Mouse (Mus musculus) heart, embryonic 16.5 days (tissue): ENCODE data around the gene Cables2. TPM values are rescaled to one million over a fixed set of nuclear protein-coding genes. Genes with fewer than 3 reads are reported as not detected.

ENCODE experiments used
- ATAC-seq: fragments of 200-750 bp; cut with Nextera tagmentation; replicated peaks from 2 replicates; pipeline ENCODE4 v1.8.0; 2017; ENCODE audit warnings: moderate number of reproducible peaks; ENCODE audit not compliant: insufficient read depth, low FRiP score; ENCODE audit errors: extremely low read depth
- H3K27ac ChIP-seq: fragments of 300-500 bp; sonication (generic); 2 replicates; pipeline ENCODE4 v1.5.1; 2014; ENCODE audit warnings: mild to moderate bottlenecking, low read length, control low read depth, moderate library complexity
- H3K27me3 ChIP-seq: fragments of 300-500 bp; sonication (generic); 2 replicates; pipeline ENCODE4 v1.6.1; 2014; ENCODE audit warnings: low read length, mixed read lengths; ENCODE audit not compliant: control insufficient read depth, insufficient read depth
- H3K36me3 ChIP-seq: fragments of 300-500 bp; sonication (generic); 2 replicates; pipeline ENCODE4 v1.6.1; 2014; ENCODE audit not compliant: control insufficient read depth, insufficient read depth
- H3K4me1 ChIP-seq: fragments of 300-500 bp; sonication (generic); 2 replicates; pipeline ENCODE4 v1.6.1; 2014; ENCODE audit warnings: low read length, mixed read lengths; ENCODE audit not compliant: control insufficient read depth, insufficient read depth
- H3K4me2 ChIP-seq: fragments of 300-500 bp; sonication (generic); 2 replicates; pipeline ENCODE4 v1.6.1; 2014; ENCODE audit warnings: low read depth, mild to moderate bottlenecking, control low read depth, low read length
- H3K4me3 ChIP-seq: fragments of 300-500 bp; sonication (generic); 2 replicates; pipeline ENCODE4 v1.5.1; 2014; ENCODE audit warnings: mild to moderate bottlenecking, control low read depth, low read length
- H3K9ac ChIP-seq: fragments of 300-500 bp; sonication (generic); 2 replicates; pipeline ENCODE4 v1.6.1; 2014; ENCODE audit warnings: low read length, control low read depth
- H3K9me3 ChIP-seq: fragments of 300-500 bp; sonication (generic); replicated peaks from 2 replicates; pipeline ENCODE4 v1.6.1; 2016; ENCODE audit warnings: low read length; ENCODE audit not compliant: control insufficient read depth
- WGBS: fragments of 180-500 bp; shearing (Covaris S2); extraction: QIAGEN DNeasy Blood & Tissue Kit; methylation state at CpG from one replicate; pipeline ENCODE4 v1.1.7; 2014; 5-methylcytosine and 5-hydroxymethylcytosine counted together
- polyA plus RNA-seq: library from polyadenylated mRNA; unstranded; fragments of >200 nt; fragmentation: Nextera tagmentation; extraction: Ambion mirVana; gene quantifications from 2 replicates; pipeline ENCODE4 v1.2.1, GENCODE M21; 2015

Cables2 gene
- polyA plus RNA-seq, 1 experiment from 2014 or later: 6.1 TPM

DNA sequence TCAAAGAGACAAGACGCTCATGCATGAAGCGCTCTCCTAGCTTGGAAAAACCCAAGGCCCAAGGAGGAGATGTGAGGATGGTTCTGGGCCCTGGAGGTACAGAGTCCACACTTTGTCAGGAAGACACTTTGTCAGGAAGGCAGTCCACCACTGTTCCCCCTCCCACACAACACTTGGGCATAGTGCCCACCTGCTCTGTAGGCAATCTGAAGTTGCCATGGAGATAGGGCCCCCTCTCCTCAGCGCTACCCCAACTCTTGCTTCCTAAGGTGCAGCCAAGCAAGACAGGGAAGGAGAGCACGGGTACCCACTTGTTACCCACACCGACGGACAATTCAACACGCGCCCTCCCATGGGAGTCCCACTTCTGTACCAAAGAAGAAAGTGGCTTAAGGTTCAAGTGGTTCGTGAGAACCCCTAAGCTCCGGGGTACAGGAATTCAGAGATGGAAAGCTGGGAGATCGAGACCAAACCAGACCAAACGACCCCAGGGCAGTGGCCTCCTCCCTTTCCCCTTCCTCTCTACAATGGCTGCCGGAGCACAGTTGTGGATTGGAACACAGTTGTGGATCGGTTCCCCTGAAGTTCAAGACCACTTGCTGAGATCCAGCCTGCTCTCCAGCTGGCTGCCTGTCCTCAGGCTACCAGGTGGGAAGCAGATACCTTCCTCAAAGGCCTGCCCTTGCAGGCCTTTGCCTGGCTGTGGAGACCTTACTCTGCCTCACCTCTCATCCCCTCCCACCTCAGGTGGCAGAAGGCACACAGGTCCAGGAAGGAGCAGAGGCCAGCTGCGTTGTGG is 54.0 kb downstream of the Cables2 start:
- peaks cover 62% of the 10 kb centered on the region for H3K4me1 ChIP-seq
- 79% methylated on average over 15 of the region's 15 CpGs for WGBS
- no peak for ATAC-seq

DNA sequence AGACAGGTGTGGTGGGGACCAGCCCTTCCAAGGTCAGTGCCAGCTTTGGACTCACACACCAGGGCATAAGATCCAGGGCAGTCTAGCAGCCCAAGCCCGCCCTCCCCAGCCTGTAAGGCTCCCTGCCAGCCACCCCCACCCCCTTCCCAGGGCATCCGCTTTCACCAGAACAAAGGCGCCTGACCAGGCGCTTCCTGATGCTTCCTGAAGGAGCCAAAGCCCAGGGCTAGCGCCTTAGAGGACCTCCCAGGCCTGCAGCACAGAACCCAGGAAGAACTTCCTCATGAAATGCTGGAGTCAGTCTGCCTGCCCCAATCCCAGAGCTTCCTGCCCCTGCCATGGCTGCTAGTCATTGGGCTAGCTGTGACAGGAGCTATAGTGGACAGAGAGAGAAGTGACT is 54.6 kb downstream of the Cables2 start:
- Histone ChIP-seq H3K4me1 (peaks cover 64% of the 10 kb centered on the region), H3K9ac (peak overlapping the region; percentile 38)

More for the DNA sequence above, 54.0 kb downstream of the Cables2 start:
- no peaks in the 10 kb centered on the region for H3K27me3 ChIP-seq
- no peak overlapping the region for H3K4me2 ChIP-seq
- H3K4me3 ChIP-seq: no peak overlapping the region
- no peaks in the 10 kb centered on the region for H3K9me3 ChIP-seq
- peak overlapping the region; percentile 38 for H3K9ac ChIP-seq
- H3K27ac ChIP-seq: peak overlapping the region; percentile 68
- H3K36me3 ChIP-seq: no peaks in the 10 kb centered on the region; the same call in 1 of the 2 replicates

DNA sequence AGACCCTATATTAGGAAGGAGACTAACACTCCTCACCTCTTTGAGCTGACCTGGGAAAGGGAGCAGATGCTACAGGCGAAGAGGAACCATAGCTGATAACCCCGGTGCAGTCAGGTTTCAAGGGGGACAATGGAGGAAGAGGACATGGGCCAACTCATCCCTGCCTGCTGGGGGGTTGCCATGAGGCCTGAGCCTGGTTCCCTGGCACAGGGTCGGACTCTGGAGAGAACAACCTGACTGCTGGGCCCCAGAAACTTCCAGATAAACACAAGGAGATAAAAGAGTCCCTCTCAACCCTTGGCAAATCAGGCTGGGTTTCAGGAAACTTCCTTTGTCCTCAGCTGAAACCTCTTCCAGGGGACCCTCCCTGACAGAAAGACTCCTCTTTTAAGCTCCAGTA is 55.1 kb downstream of the Cables2 start:
- no peak for ATAC-seq
- WGBS: 49% methylated on average over 3 of the region's 3 CpGs

More for the DNA sequence above, 54.6 kb downstream of the Cables2 start:
- Histone ChIP-seq H3K27me3 (no peaks in the 10 kb centered on the region), H3K36me3 (no peaks in the 10 kb centered on the region; the same call in 1 of the 2 replicates), H3K9me3 (no peaks in the 10 kb centered on the region), H3K4me3 (no peak overlapping the region), H3K4me2 (no peak overlapping the region), H3K27ac (peak overlapping the region; percentile 68)
- ATAC-seq: no peak
- WGBS: 40% methylated on average over 5 of the region's 5 CpGs

DNA sequence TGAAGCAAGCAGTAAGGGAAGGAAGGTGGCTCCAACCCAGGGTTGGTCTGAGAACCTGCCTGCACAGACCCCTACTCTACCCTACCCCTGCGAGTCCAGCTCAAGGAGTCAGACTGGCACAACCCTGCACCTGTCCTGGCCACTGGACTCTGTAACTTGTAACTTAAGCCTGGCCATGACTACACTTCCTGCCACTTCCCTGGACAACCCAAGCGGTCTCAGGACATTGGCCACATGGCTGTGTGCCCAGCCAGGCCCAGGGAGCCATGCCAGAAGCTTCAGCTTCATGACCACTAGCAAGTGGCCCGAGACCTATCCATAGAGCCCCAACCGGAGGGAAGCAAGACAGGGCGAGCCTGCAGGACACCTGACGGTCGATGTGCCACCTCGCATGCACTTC is 55.7 kb downstream of the Cables2 start:
- Histone ChIP-seq H3K9ac (no peak overlapping the region), H3K4me1 (peaks cover 58% of the 10 kb centered on the region), H3K36me3 (no peaks in the 10 kb centered on the region; the same call in 1 of the 2 replicates), H3K27ac (no peak overlapping the region), H3K9me3 (no peaks in the 10 kb centered on the region), H3K4me2 (no peak overlapping the region), H3K27me3 (no peaks in the 10 kb centered on the region), H3K4me3 (no peak overlapping the region)
- WGBS: 75% methylated on average over 8 of the region's 8 CpGs
- no peak for ATAC-seq

More for the DNA sequence above, 55.1 kb downstream of the Cables2 start:
- peaks cover 64% of the 10 kb centered on the region for H3K4me1 ChIP-seq
- no peak overlapping the region for H3K4me2 ChIP-seq
- peak overlapping the region; percentile 68 for H3K27ac ChIP-seq
- H3K27me3 ChIP-seq: no peaks in the 10 kb centered on the region
- H3K9ac ChIP-seq: peak overlapping the region; percentile 38
- no peak overlapping the region for H3K4me3 ChIP-seq
- no peaks in the 10 kb centered on the region for H3K9me3 ChIP-seq
- no peaks in the 10 kb centered on the region; the same call in 1 of the 2 replicates for H3K36me3 ChIP-seq

DNA sequence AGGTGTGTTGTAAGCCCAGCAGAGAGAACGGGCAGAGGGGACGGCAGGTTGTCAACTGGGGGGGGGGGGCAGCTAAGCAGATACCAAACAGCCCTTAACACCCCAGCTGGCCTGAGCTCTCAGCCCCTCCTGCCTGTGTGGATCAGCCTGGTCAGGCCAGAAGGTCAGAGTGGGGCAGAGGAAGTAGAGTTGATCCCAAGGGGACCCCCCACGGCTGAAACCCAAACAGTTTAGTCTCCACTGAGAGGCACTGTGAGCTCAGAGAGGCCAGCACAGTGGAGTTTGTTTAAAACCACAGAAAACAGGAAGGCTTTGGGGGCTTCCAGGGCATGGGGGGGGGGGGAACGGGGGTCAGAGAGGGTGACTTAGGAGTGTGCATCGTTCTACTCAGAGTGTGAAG is 56.4 kb downstream of the Cables2 start:
- no peaks in the 10 kb centered on the region for H3K27me3 ChIP-seq
- peaks cover 51% of the 10 kb centered on the region for H3K4me1 ChIP-seq
- H3K4me2 ChIP-seq: no peak overlapping the region
- H3K9ac ChIP-seq: 0 out of 2 replicates have a peak overlapping the region, but pooled peaks have one; percentile 13
- peaks cover 3% of the 10 kb centered on the region for H3K9me3 ChIP-seq
- H3K36me3 ChIP-seq: no peaks in the 10 kb centered on the region; the same call in 1 of the 2 replicates
- H3K27ac ChIP-seq: no peak overlapping the region
- no peak overlapping the region for H3K4me3 ChIP-seq
- WGBS: 54% methylated on average over 5 of the region's 5 CpGs
- ATAC-seq: no peak

DNA sequence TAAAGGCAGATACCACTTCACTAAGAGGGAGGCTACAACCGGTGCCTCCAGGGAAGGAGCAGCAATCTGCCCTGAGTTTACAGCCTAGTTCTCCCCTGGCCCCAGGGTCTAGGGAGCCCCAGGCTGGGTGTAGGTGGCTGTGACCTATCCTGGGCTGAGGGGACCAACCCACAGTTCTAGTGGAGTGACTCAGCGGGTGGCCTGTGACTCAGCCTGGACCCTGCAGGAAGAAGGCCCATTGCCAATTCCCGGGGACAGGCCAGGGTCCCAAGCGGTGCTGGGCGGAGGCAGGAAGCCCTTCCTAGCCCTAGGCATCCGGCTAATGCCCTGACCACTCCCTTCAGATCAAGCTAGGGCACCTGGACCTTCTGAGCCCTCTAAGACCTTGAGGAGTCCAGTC is 57.3 kb downstream of the Cables2 start:
- WGBS: 58% methylated on average over 6 of the region's 6 CpGs
- Histone ChIP-seq H3K27ac (peak overlapping the region; percentile 29; the same call in 1 of the 2 replicates), H3K9ac (peak overlapping the region; percentile 8; the same call in 1 of the 2 replicates), H3K9me3 (peaks cover 3% of the 10 kb centered on the region), H3K4me2 (no peak overlapping the region), H3K4me3 (no peak overlapping the region), H3K36me3 (no peaks in the 10 kb centered on the region; the same call in 1 of the 2 replicates), H3K27me3 (no peaks in the 10 kb centered on the region), H3K4me1 (peaks cover 47% of the 10 kb centered on the region)
- ATAC-seq: no peak

DNA sequence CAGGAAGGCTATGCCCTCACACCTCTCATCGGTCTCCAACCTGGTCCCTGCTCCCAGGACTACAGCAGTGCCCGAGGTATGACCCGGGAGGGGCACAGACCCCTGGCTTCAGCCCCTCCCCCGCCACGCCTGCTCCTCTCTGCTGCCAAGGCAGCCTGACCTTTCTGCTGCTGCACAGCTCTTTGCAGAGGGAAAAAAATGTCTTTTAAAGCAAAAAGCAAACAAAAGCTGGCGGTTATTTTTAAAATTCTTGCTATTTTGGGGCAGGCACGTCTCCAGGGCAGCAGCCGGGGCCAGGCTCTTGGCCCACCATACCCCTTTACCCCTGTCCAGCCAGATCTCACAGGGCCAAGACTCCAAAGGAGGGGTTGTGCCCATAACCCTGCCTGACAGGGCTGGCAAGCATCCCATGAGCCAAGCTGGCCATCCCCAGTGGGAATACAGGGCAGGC is 58.3 kb downstream of the Cables2 start:
- H3K4me1 ChIP-seq: peaks cover 47% of the 10 kb centered on the region
- H3K36me3 ChIP-seq: no peaks in the 10 kb centered on the region
- no peaks in the 10 kb centered on the region for H3K27me3 ChIP-seq
- no peak overlapping the region for H3K4me2 ChIP-seq
- peak overlapping the region; percentile 65 for H3K27ac ChIP-seq
- 0 out of 2 replicates have a peak overlapping the region, but pooled peaks have one; percentile 31 for H3K9ac ChIP-seq
- peaks cover 5% of the 10 kb centered on the region for H3K9me3 ChIP-seq
- 45% methylated on average over 8 of the region's 8 CpGs for whole genome bisulfite sequencing
- H3K4me3 ChIP-seq: no peak overlapping the region
- no peak for ATAC-seq

DNA sequence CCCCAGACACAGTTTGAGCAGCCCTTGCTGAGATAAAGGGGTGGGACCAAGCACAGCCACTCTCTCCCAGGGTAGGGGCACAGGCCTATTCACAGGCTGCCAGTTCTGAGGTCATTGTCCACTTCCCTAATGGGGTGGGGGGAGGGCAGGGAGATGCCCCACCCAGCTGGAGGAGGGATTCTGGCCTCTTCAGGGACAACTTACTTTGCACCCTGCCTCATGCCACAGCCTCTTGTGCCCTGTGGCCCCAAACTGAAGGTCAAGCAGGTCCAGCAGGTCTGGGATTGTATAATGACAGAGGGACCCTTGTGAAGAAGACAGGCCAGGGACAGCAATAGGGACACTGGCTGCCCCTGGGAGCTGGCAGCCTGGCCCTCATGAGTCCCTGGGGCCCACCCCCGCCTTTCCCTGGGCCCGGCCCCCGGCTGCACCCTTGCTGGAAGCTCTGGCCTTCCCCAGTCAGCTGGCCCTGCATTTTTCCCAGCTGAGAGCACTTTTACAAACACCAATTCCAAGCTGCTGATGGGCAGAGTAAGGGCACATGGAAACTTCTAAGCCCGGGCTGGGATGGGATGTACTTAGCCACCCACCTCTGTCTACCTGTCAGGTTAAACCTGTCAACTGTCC is 58.8 kb downstream of the Cables2 start:
- Histone ChIP-seq H3K36me3 (no peaks in the 10 kb centered on the region), H3K9ac (peak overlapping the region; percentile 31; the same call in 1 of the 2 replicates), H3K4me3 (no peak overlapping the region), H3K27me3 (no peaks in the 10 kb centered on the region), H3K4me1 (peaks cover 47% of the 10 kb centered on the region), H3K4me2 (no peak overlapping the region), H3K9me3 (peaks cover 5% of the 10 kb centered on the region), H3K27ac (peak overlapping the region; percentile 65)
- peak; percentile 35; the same call in 1 of the 2 replicates for ATAC-seq
- WGBS: 47% methylated on average over 4 of the region's 4 CpGs

DNA sequence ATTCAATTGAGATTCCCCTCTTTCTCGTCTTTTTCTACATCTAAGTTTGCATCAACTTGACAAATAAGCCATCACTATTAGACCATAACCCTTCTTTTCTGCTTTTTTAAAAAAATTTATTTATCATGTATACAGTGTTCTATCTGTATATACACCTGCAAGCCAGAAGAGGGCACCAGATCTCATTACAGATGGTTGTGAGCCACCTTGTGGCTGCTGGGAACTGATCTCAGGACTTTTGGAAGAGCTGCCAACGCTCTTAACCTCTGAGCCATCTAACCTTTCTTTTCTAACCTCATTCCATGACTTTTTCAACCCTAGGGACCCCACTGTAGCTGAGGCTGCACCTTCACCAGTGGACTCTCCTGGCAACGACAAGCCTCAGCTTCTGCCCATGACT is 61.0 kb downstream of the Cables2 start:
- H3K4me3 ChIP-seq: no peak overlapping the region
- WGBS: 95% methylated on average over 3 of the region's 3 CpGs

More for the DNA sequence above, 61.0 kb downstream of the Cables2 start:
- Histone ChIP-seq H3K27ac (no peak overlapping the region), H3K4me2 (no peak overlapping the region), H3K27me3 (no peaks in the 10 kb centered on the region), H3K9me3 (peaks cover 5% of the 10 kb centered on the region), H3K36me3 (no peaks in the 10 kb centered on the region), H3K9ac (no peak overlapping the region), H3K4me1 (peaks cover 30% of the 10 kb centered on the region)
- no peak for ATAC-seq
